ENCODE assay signal across 8 mouse cellular contexts in the genomic region with DNA sequence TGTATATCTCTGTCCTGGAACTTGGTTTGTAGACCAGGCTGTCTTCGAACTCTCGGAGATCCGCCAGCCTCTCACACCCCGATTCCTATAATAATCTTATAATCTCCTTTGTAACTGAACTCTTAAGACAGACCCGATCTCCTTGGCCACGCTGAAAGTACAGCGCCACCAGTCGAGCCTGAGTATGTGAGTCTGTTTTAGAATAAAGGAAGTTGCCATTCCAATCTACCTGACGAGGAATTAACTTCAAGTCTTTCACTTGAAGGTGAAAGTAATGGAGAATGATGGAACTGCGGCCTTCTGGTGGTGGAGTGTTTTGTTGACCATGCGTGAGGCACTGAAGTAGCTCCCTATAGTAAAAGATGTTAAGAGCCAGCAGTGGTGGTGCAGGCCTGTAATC. TPM values are rescaled to one million over a fixed set of nuclear protein-coding genes. Genes with fewer than 3 reads are reported as not detected.
A peak's percentile ranks its signal among the peaks of the same experiment; 100 is the strongest.
DNase-seq lines count a peak whose midpoint lies in the region; ATAC-seq and TF ChIP-seq lines count a peak whose summit lies in the region.

No protein-coding gene starts in this region.

- DNase-seq in lung, adult 18-20 months = no peak
- DNase-seq in embryo, embryonic 10.5 days (ENCODE audit: low spot score) = peak; percentile 42
- no peak for DNase-seq in liver, embryonic 14.5 days (ENCODE audit: low read depth in 3 of 3, low spot score in 3 of 3)
- DNase-seq in natural killer cell, adult 2 months (ENCODE audit: low spot score in 2 of 2) = no peak
- no peak for DNase-seq in testis, postnatal 10 days (ENCODE audit: low spot score)

- 24% methylated on average over 11 of the region's 11 CpGs for WGBS in lung, embryonic 16.5 days
- WGBS in hindbrain, embryonic 15.5 days = 31% methylated on average over 11 of the region's 11 CpGs
- 36% methylated on average over 11 of the region's 11 CpGs for WGBS in liver, embryonic 14.5 days (ENCODE audit: insufficient replicate concordance)

- ATAC-seq in lung, embryonic 16.5 days (ENCODE audit: low read depth) = no peak
- no peak for ATAC-seq in hindbrain, embryonic 15.5 days (ENCODE audit: low FRiP score, low read depth)
- no peak for ATAC-seq in liver, embryonic 14.5 days (ENCODE audit: insufficient read depth)
- ATAC-seq in granulocyte monocyte progenitor cell, adult 5-6 weeks (replicated peaks; ENCODE audit: poor library complexity, severe bottlenecking) = no peak

- no peak for TF ChIP-seq EP300 in liver, embryonic 14.5 days (IDR thresholded peaks at IDR 0.05; ENCODE audit: low read depth)

- no peaks in the 10 kb centered on the region for H3K9me3 ChIP-seq in lung, embryonic 16.5 days (ENCODE audit: control insufficient read depth, low read length)
- no peaks in the 10 kb centered on the region for H3K9me3 ChIP-seq in hindbrain, embryonic 15.5 days
- no peaks in the 10 kb centered on the region for H3K9me3 ChIP-seq in liver, embryonic 14.5 days (ENCODE audit: control insufficient read depth, low read length)

- no peaks in the 10 kb centered on the region for H3K27me3 ChIP-seq in lung, embryonic 16.5 days (ENCODE audit: control insufficient read depth, insufficient read depth, low read depth, low read length)
- no peaks in the 10 kb centered on the region for H3K27me3 ChIP-seq in hindbrain, embryonic 15.5 days
- H3K27me3 ChIP-seq in liver, embryonic 14.5 days (ENCODE audit: control insufficient read depth, insufficient read depth, low read length) = no peaks in the 10 kb centered on the region

- peaks cover 9% of the 10 kb centered on the region for H3K4me1 ChIP-seq in lung, embryonic 16.5 days (replicated peaks; ENCODE audit: control insufficient read depth, insufficient read depth, low read length)
- peaks cover 14% of the 10 kb centered on the region for H3K4me1 ChIP-seq in hindbrain, embryonic 15.5 days (replicated peaks)
- peaks cover 6 to 8% of the 10 kb centered on the region in 2 experiments; a peak in 3 of 4 replicates for H3K4me1 ChIP-seq in liver, embryonic 14.5 days (replicated peaks; ENCODE audit: control insufficient read depth in 2 of 2, insufficient read depth in 2 of 2, low read length in 1 of 2)

- peak overlapping the region; percentile 97 for H3K4me3 ChIP-seq in lung, embryonic 16.5 days (ENCODE audit: low read length)
- H3K4me3 ChIP-seq in hindbrain, embryonic 15.5 days = peak overlapping the region; percentile 91
- peak overlapping the region; percentile 11 to 93; a peak in 3 of 4 replicates for H3K4me3 ChIP-seq in liver, embryonic 14.5 days (ENCODE audit: insufficient read depth in 1 of 2, low read depth in 2 of 2, low read length in 2 of 2)

- peak overlapping the region; percentile 93 for H3K9ac ChIP-seq in lung, embryonic 16.5 days (ENCODE audit: low read length)
- H3K9ac ChIP-seq in hindbrain, embryonic 15.5 days = peak overlapping the region; percentile 76
- H3K9ac ChIP-seq in liver, embryonic 14.5 days (replicated peaks) = peak overlapping the region; percentile 80

- peaks cover 20% of the 10 kb centered on the region for H3K36me3 ChIP-seq in lung, embryonic 16.5 days (ENCODE audit: control insufficient read depth, insufficient read depth, low read length)
- peaks cover 24% of the 10 kb centered on the region for H3K36me3 ChIP-seq in hindbrain, embryonic 15.5 days
- H3K36me3 ChIP-seq in liver, embryonic 14.5 days (replicated peaks; ENCODE audit: control insufficient read depth, insufficient read depth, low read depth) = peaks cover 20% of the 10 kb centered on the region

- TF ChIP-seq CTCF in liver, embryonic 14.5 days (IDR thresholded peaks at IDR 0.05; ENCODE audit: low read depth) = no peak

- H3K27ac ChIP-seq in lung, embryonic 16.5 days (ENCODE audit: low read length) = no peak overlapping the region
- peak overlapping the region; percentile 86; the same call in 1 of the 2 replicates for H3K27ac ChIP-seq in hindbrain, embryonic 15.5 days (replicated peaks)
- H3K27ac ChIP-seq in liver, embryonic 14.5 days = no peak overlapping the region; the same call in 1 of the 2 replicates

- peak overlapping the region; percentile 62 for H3K4me2 ChIP-seq in lung, embryonic 16.5 days (ENCODE audit: low read depth, low read length)
- H3K4me2 ChIP-seq in hindbrain, embryonic 15.5 days = peak overlapping the region; percentile 62
- H3K4me2 ChIP-seq in liver, embryonic 14.5 days (ENCODE audit: low read depth) = peak overlapping the region; percentile 92

RNA-seq across cellular contexts. Expression of a gene that starts 0.8 kb away (rescaled TPM):
- polyA plus RNA-seq in lung, embryonic 16.5 days (2015; fragmentation: Nextera tagmentation; extraction: Ambion mirVana) = 45.7 and 52.9 TPM in 2 replicates
- polyA plus RNA-seq in hindbrain, embryonic 15.5 days (2015; fragmentation: Nextera tagmentation; extraction: Ambion mirVana) = 60.6 and 61.2 TPM in 2 replicates
- 5.6 and 16.0 TPM in 2 replicates for polyA plus RNA-seq in liver, embryonic 14.5 days (2012; rRNA removed)
- 25.0 and 32.2 TPM in 2 replicates for polyA plus RNA-seq in liver, embryonic 14.5 days (2014; fragmentation: Nextera tagmentation; extraction: Ambion mirVana)
- 32.2 and 42.1 TPM in 2 replicates for total RNA-seq in granulocyte monocyte progenitor cell, adult 5-6 weeks (2014; fragmentation: Nextera tagmentation)
- 45.2 and 89.4 TPM in 2 replicates for total RNA-seq in granulocyte monocyte progenitor cell, adult 5-6 weeks (2017)

RNA-seq across cellular contexts. Expression of a gene that starts 29.0 kb away (rescaled TPM):
- polyA plus RNA-seq in lung, embryonic 16.5 days (2015; fragmentation: Nextera tagmentation; extraction: Ambion mirVana) = 10.3 and 11.2 TPM in 2 replicates
- 40.9 and 47.9 TPM in 2 replicates for polyA plus RNA-seq in hindbrain, embryonic 15.5 days (2015; fragmentation: Nextera tagmentation; extraction: Ambion mirVana)
- polyA plus RNA-seq in liver, embryonic 14.5 days (2012; rRNA removed) = 3.0 and 3.6 TPM in 2 replicates
- 2.2 and 3.0 TPM in 2 replicates for polyA plus RNA-seq in liver, embryonic 14.5 days (2014; fragmentation: Nextera tagmentation; extraction: Ambion mirVana)
- total RNA-seq in granulocyte monocyte progenitor cell, adult 5-6 weeks (2014; fragmentation: Nextera tagmentation) = 24.7 and 38.2 TPM in 2 replicates
- total RNA-seq in granulocyte monocyte progenitor cell, adult 5-6 weeks (2017) = 26.6 and 29.0 TPM in 2 replicates

RNA-seq across cellular contexts. Expression of a gene that starts 46.8 kb away (rescaled TPM):
- 3.8 and 4.9 TPM in 2 replicates for polyA plus RNA-seq in lung, embryonic 16.5 days (2015; fragmentation: Nextera tagmentation; extraction: Ambion mirVana)
- 23.3 and 27.1 TPM in 2 replicates for polyA plus RNA-seq in hindbrain, embryonic 15.5 days (2015; fragmentation: Nextera tagmentation; extraction: Ambion mirVana)
- 1.8 and 8.5 TPM in 2 replicates for polyA plus RNA-seq in liver, embryonic 14.5 days (2012; rRNA removed)
- polyA plus RNA-seq in liver, embryonic 14.5 days (2014; fragmentation: Nextera tagmentation; extraction: Ambion mirVana) = 1.4 and 1.5 TPM in 2 replicates
- total RNA-seq in granulocyte monocyte progenitor cell, adult 5-6 weeks (2014; fragmentation: Nextera tagmentation) = 32.9 and 67.0 TPM in 2 replicates
- total RNA-seq in granulocyte monocyte progenitor cell, adult 5-6 weeks (2017) = 10.9 and 13.9 TPM in 2 replicates
